Mouse (Mus musculus): ENCODE results near the gene Pitpnm1. TPM values are rescaled to one million over a fixed set of nuclear protein-coding genes. Genes with fewer than 3 reads are reported as not detected.
A peak's percentile ranks its signal among the peaks of the same experiment; 100 is the strongest.
"Not testable (repeated sequence)": the region's sequence is repeated elsewhere in the genome, so short reads cannot be mapped to it uniquely, and the experiment has no call there.

The Pitpnm1 gene
- total RNA-seq, 2 experiments from 2014 or later: 173 to 180 TPM

DNA sequence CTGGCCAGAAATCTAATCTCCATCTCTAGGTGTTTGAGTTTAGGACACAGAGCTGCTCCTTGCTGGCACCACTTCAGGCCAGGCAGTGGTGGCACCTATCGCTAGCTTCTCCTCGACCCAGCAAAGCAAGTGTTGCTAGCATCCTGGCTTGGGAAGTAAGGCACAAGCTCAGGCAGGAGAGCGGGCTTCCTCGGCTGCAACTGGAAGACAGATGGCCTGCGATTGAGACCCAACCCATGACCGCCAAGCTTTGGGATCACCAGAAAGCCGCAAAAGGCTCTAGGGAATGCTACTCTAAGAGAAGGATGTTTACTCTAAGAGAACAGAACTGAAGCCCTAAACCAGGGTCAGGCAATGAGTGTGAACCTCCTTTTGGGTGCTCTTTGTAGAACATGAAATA lies 29.7 kb downstream of the Pitpnm1 start:
- no peak for TF ChIP-seq CTCF (conservative IDR thresholded peaks at IDR 0.05)
- Histone ChIP-seq H3K27ac (no peak overlapping the region), H3K4me3 (no peak overlapping the region)
- no peak for DNase-seq (ENCODE audit: low spot score in 2 of 2)

DNA sequence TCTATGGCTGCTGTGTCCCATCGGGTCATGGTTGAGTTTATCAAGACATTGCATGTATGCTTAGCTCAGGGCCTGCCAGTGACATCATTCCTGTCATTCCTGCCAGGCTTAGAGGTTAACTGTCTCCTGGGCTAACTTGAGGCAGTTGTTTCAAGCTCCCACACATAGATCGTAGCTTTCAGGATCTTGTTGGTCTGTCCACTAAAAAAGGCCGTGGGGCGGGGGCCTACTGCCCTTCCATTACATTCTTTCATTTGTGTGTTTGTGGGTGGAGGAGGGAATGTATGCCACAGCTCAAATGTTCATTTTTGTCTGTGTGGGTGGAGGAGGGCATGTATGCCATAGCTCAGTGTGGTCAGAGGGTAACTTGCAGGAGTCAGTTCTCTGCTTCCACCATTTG lies 30.3 kb downstream of the Pitpnm1 start:
- no peak overlapping the region for H3K4me3 ChIP-seq
- TF ChIP-seq CTCF (conservative IDR thresholded peaks at IDR 0.05): no peak
- DNase-seq (ENCODE audit: low spot score in 2 of 2): no peak
- no peak overlapping the region for H3K27ac ChIP-seq

DNA sequence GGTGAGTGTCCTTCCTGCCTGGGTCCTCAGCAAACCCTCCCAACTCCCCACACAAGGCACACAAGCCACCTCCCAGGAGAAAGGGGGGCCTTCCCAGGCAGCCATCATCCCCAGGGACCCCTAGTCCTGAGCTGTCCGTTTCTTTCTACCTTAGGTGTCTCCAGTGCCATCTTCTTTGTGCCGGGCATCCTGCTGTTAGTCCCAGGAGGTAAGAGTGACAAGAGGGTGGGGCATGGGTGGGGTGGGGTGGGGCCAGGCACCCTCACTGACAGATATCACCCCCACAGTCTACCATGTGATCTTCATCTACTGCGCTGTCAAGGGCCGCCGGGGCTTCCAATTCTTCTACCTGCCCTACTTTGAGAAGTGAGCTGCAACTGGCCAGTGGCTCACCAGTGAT lies 31.3 kb downstream of the Pitpnm1 start:
- DNase-seq (ENCODE audit: low spot score in 2 of 2): no peak
- no peak for TF ChIP-seq CTCF (conservative IDR thresholded peaks at IDR 0.05)
- H3K27ac ChIP-seq: no peak overlapping the region
- no peak overlapping the region for H3K4me3 ChIP-seq

DNA sequence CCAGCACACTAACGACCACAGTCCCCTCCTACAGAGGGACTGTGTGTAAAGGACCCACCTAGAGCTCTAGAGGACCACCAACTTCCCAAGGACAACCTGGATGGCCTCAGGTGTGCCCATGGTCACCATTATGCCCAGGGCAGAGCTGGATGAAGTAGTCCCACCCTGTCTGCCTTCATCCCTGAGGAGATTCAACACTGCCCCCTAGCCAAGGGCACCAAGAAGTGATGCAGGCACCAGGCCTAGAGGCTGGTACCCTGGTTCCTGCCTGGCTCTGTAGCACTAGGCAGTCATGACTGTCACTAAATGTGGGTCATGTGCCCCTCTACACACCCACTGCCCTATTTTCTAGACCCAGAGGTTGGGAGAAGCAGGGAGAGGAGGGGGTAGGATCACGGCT lies 32.0 kb downstream of the Pitpnm1 start:
- peak; percentile 40 for TF ChIP-seq CTCF (conservative IDR thresholded peaks at IDR 0.05)
- no peak overlapping the region for H3K27ac ChIP-seq
- DNase-seq (ENCODE audit: low spot score in 2 of 2): no peak
- no peak overlapping the region for H3K4me3 ChIP-seq

DNA sequence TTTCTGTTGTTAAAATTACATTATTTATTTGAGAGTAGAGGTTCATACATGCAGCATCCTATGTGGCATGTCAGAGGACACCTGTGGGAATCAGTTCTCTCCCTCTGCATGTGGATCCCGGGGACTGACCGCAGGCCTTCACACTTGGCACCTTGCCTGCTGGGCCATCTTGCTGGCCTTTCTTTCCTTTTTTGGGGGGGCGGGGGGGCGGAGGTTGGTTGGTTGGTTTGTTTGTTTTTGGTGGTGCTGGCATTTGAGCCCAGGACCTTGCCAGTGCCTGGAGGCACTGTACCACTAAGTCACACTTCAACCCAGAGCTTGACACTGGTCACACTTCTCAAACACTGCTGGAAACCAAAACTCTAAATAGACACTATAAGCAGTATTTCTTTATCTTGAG lies 34.6 kb downstream of the Pitpnm1 start:
- H3K4me3 ChIP-seq: no peak overlapping the region
- DNase-seq (ENCODE audit: low spot score in 2 of 2): no peak
- TF ChIP-seq CTCF (conservative IDR thresholded peaks at IDR 0.05): no peak
- H3K27ac ChIP-seq: no peak overlapping the region

DNA sequence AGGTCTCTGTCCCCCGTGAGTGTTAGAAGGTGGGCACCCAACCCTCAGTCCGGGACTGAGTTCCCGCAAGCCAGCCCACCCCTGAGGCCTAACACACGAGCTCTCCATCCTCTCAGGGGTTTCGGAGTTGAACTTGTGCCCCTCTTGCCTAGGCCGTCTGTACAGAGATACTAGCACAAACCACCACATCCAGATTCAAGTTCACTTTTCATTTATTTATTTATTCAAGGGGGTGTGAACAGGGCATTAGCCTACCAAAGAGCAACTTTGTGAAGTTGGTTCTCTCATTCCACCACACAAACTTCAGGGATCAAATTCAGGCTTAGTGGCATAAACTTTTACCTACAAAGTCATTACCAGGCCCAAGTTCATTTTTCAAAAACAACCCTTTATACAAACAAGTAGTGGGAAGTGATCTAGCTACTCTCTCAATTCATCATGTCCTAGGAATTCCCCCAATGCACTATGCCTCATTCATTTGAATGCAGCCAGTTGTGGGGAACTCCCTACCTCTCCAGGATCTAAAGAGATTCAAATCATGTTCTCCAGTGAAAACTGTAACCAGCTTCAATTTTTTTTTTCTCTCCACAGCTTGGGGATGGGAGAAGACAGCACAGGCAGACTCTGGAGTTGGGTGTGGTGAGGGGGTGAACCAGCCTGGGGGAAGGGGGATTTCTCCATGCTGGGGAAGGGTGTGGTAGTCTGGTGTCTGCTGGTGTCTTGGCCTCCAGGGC lies 35.6 kb downstream of the Pitpnm1 start:
- not testable (repeated sequence) for H3K4me3 ChIP-seq; H3K27ac ChIP-seq; DNase-seq (ENCODE audit: low spot score in 2 of 2)

DNA sequence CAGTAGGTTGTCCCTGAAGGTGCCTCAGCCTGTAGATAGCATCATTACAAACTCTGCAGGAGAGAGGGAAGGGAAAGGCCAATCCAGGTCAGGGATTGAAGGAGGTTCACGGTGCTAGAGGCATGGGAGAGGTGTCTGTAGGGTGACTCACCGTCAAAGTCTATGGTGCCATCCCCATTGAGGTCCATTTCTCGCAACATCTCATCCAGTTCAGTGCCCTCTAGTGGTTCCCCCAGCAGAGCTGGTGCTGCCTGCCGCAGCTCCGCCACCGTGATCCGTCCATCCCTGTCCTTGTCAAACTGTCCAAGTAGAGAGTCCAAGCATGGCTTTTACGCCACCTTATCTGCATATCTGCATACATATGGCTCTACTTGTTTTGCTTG lies 36.2 kb downstream of the Pitpnm1 start:
- TF ChIP-seq CTCF (conservative IDR thresholded peaks at IDR 0.05): peak; percentile 71
- H3K4me3 ChIP-seq; H3K27ac ChIP-seq; DNase-seq (ENCODE audit: low spot score in 2 of 2): not testable (repeated sequence)

DNA sequence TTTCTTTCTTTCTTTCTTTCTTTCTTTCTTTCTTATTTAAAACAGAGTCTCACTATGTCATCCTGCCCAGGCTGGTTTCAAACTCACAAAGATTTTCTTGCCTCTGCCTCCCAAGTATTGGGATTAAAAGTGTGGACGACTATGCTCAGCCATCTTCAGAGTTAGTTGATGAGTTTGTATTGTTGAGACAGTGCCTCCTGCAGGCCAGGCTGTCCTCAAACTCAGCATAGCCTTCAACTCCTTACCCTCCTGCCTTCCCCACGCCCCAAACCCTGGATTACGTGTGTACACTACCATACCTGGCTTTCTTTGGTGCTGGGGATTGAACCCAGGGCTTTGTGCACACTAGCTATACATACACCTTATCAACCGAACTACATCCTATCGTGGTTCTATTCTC lies 36.7 kb downstream of the Pitpnm1 start:
- no peak for DNase-seq (ENCODE audit: low spot score in 2 of 2)
- no peak overlapping the region for H3K27ac ChIP-seq
- H3K4me3 ChIP-seq: no peak overlapping the region
- TF ChIP-seq CTCF (conservative IDR thresholded peaks at IDR 0.05): no peak

DNA sequence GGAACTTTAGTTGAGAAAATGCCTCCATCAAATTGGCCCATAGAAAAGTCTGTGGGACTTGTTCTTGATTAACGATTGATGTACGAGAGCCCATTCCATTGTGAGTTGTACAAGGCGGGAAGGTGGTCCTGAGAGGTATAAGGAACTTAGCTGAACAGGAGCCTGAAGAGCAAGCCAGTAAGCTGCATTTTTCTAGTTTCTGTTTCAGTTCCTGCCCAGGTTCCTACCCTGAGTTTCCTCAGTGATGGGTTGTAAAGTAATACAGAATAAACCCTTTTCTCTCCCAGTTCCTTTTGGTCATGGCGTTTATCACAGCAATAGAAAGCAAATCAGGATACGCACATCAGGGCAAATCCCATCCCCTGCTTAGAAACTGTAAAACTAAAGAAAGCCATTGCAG lies 38.1 kb downstream of the Pitpnm1 start:
- DNase-seq (ENCODE audit: low spot score in 2 of 2): no peak
- Histone ChIP-seq H3K4me3 (no peak overlapping the region), H3K27ac (no peak overlapping the region)
- no peak for TF ChIP-seq CTCF (conservative IDR thresholded peaks at IDR 0.05)

DNA sequence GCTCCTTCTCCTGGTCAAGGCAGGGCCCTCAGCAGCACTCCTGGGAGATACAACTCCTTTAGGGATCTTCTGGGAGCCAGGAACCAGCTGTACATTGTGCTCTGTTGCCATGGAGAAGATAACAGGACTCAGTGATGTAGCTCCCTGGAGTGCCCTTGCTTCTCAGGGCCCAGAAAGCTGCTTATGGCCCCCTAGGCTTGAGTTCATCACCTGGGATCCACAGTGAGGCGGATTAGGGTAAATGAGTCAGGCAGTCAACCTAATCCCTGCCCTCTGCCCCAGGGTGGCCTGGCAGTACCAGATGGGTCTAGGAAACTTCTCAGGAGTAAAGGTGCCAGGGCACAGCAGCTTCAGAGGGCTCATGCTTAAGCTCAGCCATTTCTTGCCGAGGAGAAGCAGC lies 39.6 kb downstream of the Pitpnm1 start, which contains the start of gene Gpr152:
Gene Gpr152 (plus strand): TSS at position 342 of the 400 bp plus-strand sequence.
- no peak for DNase-seq (ENCODE audit: low spot score in 2 of 2)
- Histone ChIP-seq H3K4me3 (no peak within 1 kb of the TSS), H3K27ac (no peak within 1 kb of the TSS)
- no peak for TF ChIP-seq CTCF (conservative IDR thresholded peaks at IDR 0.05)

DNA sequence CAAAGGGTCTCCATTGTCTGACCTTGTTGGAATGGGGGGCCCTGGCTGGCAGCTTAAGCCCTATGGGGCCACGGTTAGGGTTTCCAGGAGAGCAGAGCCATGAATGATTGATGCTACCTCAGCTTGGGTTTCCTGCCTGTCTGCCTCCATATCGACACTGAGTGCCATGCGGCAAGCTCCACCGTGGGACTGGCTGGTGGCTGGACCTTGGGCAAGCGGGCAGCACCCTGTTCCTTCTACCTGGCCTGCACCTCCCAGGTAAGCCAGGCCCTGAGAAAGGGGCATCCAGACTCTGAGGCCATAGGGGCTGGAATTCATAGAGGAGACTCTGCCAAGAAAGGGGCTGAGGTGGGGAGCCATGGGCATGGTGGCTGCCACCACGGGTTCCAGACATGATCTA lies 40.3 kb downstream of the Pitpnm1 start:
- no peak overlapping the region for H3K27ac ChIP-seq
- no peak overlapping the region for H3K4me3 ChIP-seq
- no peak for DNase-seq (ENCODE audit: low spot score in 2 of 2)
- no peak for TF ChIP-seq CTCF (conservative IDR thresholded peaks at IDR 0.05)

DNA sequence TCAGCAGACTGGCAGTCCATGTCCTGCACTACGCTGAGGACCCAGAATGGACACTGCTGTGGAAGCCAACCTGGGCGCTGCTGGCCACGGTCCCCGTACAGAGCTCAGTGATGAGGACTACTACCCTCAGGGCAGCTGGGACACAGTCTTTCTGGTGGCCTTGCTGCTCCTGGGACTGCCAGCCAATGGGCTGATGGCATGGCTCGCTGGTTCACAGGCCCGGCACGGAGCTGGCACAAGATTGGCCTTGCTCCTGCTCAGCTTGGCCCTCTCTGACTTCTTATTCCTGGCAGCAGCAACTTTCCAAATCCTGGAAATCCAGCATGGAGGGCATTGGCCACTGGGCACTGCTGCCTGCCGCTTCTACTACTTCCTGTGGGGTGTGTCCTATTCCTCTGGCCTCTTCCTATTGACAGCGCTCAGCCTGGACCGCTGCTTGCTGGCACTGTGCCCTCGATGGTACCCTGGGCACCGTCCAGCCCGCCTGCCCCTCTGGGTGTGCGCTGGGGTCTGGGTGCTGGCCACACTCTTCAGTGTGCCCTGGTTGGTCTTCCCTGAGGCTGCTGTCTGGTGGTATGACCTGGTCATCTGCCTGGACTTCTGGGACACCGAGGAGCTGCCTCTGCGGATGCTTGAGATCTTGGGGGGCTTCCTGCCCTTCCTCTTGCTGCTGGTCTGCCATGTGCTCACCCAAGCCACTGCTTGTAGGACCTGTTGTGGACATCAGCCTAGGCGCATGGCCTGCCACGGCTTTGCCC lies 42.8 kb downstream of the Pitpnm1 start:
- TF ChIP-seq CTCF (conservative IDR thresholded peaks at IDR 0.05): no peak
- no peak for DNase-seq (ENCODE audit: low spot score in 2 of 2)
- H3K27ac ChIP-seq: no peak overlapping the region
- H3K4me3 ChIP-seq: no peak overlapping the region

DNA sequence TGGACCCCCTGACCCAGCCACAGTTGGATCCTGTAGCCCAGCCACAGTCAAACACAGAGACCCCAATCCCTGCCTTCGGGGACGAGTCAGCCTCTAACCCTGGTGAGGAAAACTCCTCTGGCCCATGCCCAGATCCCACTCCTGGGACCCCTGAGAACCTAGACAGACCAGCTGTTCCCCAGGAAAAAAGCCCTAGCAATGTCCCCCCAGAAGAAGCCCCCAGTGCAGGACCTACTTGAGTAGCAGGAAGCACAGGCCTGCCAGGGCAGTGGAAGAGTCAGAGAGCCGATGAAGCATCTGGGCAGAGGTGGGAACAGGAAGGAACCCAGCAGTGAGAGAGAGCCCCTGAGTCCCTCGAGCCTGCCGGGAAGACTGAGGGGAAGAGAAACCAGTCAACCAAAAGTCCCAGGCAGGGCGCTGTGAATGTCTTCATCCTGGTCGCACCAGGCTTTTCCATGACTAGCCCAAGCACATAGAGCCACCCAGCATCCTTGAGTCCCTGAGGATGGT lies 44.0 kb downstream of the Pitpnm1 start, which contains the start of gene Cabp4:
Gene Cabp4 (minus strand): TSS at position 275 of the 510 bp plus-strand sequence.
- H3K27ac ChIP-seq: no peak within 1 kb of the TSS
- no peak for DNase-seq (ENCODE audit: low spot score in 2 of 2)
- no peak within 1 kb of the TSS for H3K4me3 ChIP-seq
- TF ChIP-seq CTCF (conservative IDR thresholded peaks at IDR 0.05): no peak

Data from layer of hippocampus, adult 2 months (tissue).